Mouse (Mus musculus): ENCODE measurements at regions not wholly inside any gene's neighbourhood (a gene's known extent, or its start where the extent isn't known, plus 50 kb on each side); places are given as distances from the start of the nearest gene placed in this dataset.

GRCm38 (mm10) chr13:119275500-119275899 lies 152.9 kb upstream of the Paip1 start:
- no peak for DNase-seq

- DNase-seq, result no peak
Measured at GRCm38 (mm10) chr13:119277308-119277948, 151.0 kb upstream of the Paip1 start.

- no peak for DNase-seq
Measured at GRCm38 (mm10) chr13:119279449-119279848, 149.0 kb upstream of the Paip1 start.

- DNase-seq, result no peak
Measured at GRCm38 (mm10) chr13:119280622-119281021, 147.8 kb upstream of the Paip1 start.

- peak; percentile 65 for DNase-seq
Measured at GRCm38 (mm10) chr13:119283448-119283847, 145.0 kb upstream of the Paip1 start.

- no peak for DNase-seq
Measured at GRCm38 (mm10) chr13:119309238-119309637, 119.2 kb upstream of the Paip1 start.

- no peak for DNase-seq
Measured at GRCm38 (mm10) chr13:119310013-119310412, 118.4 kb upstream of the Paip1 start.

- no peak for DNase-seq
Measured at GRCm38 (mm10) chr13:119314356-119314755, 114.0 kb upstream of the Paip1 start.

GRCm38 (mm10) chr13:119318358-119318757 lies 110.0 kb upstream of the Paip1 start:
- DNase-seq, result no peak

GRCm38 (mm10) chr13:119325510-119325909 lies 102.9 kb upstream of the Paip1 start:
- DNase-seq, result no peak

- no peak for DNase-seq
Measured at GRCm38 (mm10) chr13:119326877-119327625, 101.3 kb upstream of the Paip1 start.

- no peak for DNase-seq
Measured at GRCm38 (mm10) chr13:119328731-119329130, 99.7 kb upstream of the Paip1 start.

- DNase-seq, result no peak
Measured at GRCm38 (mm10) chr13:119331815-119332214, 96.6 kb upstream of the Paip1 start.

- no peak for DNase-seq
Measured at GRCm38 (mm10) chr13:119333915-119334314, 94.5 kb upstream of the Paip1 start.

GRCm38 (mm10) chr13:119337861-119338260 lies 90.5 kb upstream of the Paip1 start:
- no peak for DNase-seq

- no peak for DNase-seq
Measured at GRCm38 (mm10) chr13:119339016-119339415, 89.4 kb upstream of the Paip1 start.

- no peak for DNase-seq
Measured at GRCm38 (mm10) chr13:119339762-119340161, 88.6 kb upstream of the Paip1 start.

GRCm38 (mm10) chr13:119341833-119342232 lies 86.6 kb upstream of the Paip1 start:
- peak; percentile 73 for DNase-seq

GRCm38 (mm10) chr13:119342761-119343160 lies 85.6 kb upstream of the Paip1 start:
- DNase-seq, result no peak

- DNase-seq, result no peak
Measured at GRCm38 (mm10) chr13:119347988-119348387, 80.4 kb upstream of the Paip1 start.

GRCm38 (mm10) chr13:119351346-119351745 lies 77.1 kb upstream of the Paip1 start:
- no peak for DNase-seq

GRCm38 (mm10) chr13:119358696-119359095 lies 69.7 kb upstream of the Paip1 start:
- DNase-seq, result no peak

- peak; percentile 46 for DNase-seq
Measured at GRCm38 (mm10) chr13:119363379-119363778, 65.0 kb upstream of the Paip1 start.

GRCm38 (mm10) chr13:119364160-119364559 lies 64.2 kb upstream of the Paip1 start:
- DNase-seq, result no peak

Data from liver (tissue).